Mouse (Mus musculus) stomach, postnatal 0 days (tissue): ENCODE measurements at regions not wholly inside any gene's neighbourhood (a gene's known extent, or its start where the extent isn't known, plus 50 kb on each side); places are given as distances from the start of the nearest gene placed in this dataset.
A peak's percentile ranks its signal among the peaks of the same experiment; 100 is the strongest.

Experiments used
- ATAC-seq: fragments of 200-750 bp; cut with Nextera tagmentation; 2 replicates; pipeline ENCODE4 v1.8.0; 2017; ENCODE audit not compliant: low FRiP score, low TSS enrichment
- DNase-seq: peaks from one replicate; pipeline ENCODE4 v3.0.0-alpha.2; 2016; ENCODE audit warnings: low spot score
- H3K27ac ChIP-seq: fragments of 300-500 bp; sonication (generic); replicated peaks from 2 replicates; pipeline ENCODE4 v1.5.1; 2014; ENCODE audit warnings: mild to moderate bottlenecking, control low read depth
- H3K27me3 ChIP-seq: fragments of 300-500 bp; sonication (generic); 2 replicates; pipeline ENCODE4 v1.6.1; 2014; ENCODE audit warnings: low read length; ENCODE audit not compliant: control insufficient read depth, insufficient read depth
- H3K36me3 ChIP-seq: fragments of 300-500 bp; sonication (generic); 2 replicates; pipeline ENCODE4 v1.6.1; 2014; ENCODE audit warnings: low read length, mixed read lengths; ENCODE audit not compliant: control insufficient read depth, insufficient read depth
- H3K4me1 ChIP-seq: fragments of 300-500 bp; sonication (generic); replicated peaks from 2 replicates; pipeline ENCODE4 v1.6.1; 2014; ENCODE audit warnings: antibody characterized with exemption; ENCODE audit not compliant: control insufficient read depth, insufficient read depth
- H3K4me2 ChIP-seq: fragments of 300-500 bp; sonication (generic); replicated peaks from 2 replicates; pipeline ENCODE4 v1.6.1; 2014; ENCODE audit warnings: low read depth, mild to moderate bottlenecking, control low read depth, moderate library complexity
- H3K4me3 ChIP-seq: fragments of 300-500 bp; sonication (generic); 2 replicates; pipeline ENCODE4 v1.5.1; 2014; ENCODE audit warnings: low read depth, low read length, control low read depth
- H3K9ac ChIP-seq: fragments of 300-500 bp; sonication (generic); 2 replicates; pipeline ENCODE4 v1.6.1; 2014; ENCODE audit warnings: mild to moderate bottlenecking, low read length, control low read depth, mixed read lengths
- H3K9me3 ChIP-seq: fragments of 300-500 bp; sonication (generic); 2 replicates; pipeline ENCODE4 v1.6.1; 2016; ENCODE audit warnings: low read length; ENCODE audit not compliant: control insufficient read depth
- CTCF ChIP-seq: IDR thresholded peaks from 2 replicates; pipeline ENCODE4 v1.5.1; 2016; ENCODE audit warnings: antibody characterized with exemption, low read depth, mild to moderate bottlenecking, moderate library complexity
- EP300 ChIP-seq: optimal IDR thresholded peaks from 2 replicates; pipeline ENCODE3; 2016; ENCODE audit warnings: antibody characterized with exemption
- WGBS: fragments of 180-500 bp; shearing (Covaris S2); extraction: QIAGEN DNeasy Blood & Tissue Kit; methylation state at CpG from one replicate; pipeline ENCODE4 v1.1.7; 2014; 5-methylcytosine and 5-hydroxymethylcytosine counted together

DNA sequence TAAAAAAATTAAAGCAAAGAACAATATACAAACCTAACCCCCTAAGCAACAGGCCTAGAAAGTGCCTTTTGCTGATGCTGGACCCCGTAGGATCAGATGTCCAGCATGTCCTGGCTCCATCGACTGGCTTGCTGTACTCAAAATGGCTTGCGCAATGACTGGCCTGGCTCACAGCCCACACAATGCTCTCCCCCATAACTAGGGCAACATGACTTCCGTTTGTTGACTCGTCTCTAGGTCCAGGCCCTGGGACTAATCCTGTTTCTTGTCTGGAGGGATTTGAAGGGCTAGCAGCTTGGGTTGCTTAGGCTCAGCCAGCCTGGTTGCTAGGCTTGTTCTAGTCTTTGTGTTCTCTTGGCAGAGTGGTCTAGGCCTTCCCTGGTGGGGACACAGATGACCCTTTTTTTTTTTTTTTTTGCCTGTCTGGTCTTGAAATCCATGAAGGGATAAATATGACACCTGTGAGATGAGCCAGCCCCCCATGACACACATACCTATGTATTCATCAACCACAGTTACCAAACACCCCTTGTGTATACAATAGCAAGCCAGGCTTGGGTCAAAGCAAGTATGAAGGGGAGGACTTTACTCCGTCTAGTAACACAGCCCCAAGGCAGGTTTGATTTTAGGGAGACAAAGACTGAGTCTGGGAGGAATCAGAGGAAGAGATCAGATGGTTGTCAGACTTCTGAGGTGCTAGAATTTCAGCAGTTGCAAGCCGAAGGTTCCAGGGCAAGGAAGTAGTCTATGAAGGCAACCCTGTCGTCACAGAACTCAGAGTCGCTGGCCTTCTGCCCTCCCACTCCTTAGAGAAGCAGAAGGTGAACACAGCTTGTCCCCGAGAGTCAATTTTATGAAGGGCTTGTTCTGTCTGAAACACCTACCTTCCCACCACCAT is 120.0 kb upstream of the Hes1 start:
- no peak overlapping the region for H3K4me2 ChIP-seq
- DNase-seq (peak; percentile 66), ATAC-seq (peak; percentile 31; the same call in 1 of the 2 replicates)
- H3K36me3 ChIP-seq = no peaks in the 10 kb centered on the region
- H3K9ac ChIP-seq = no peak overlapping the region
- H3K27ac ChIP-seq = peak overlapping the region; percentile 49; the same call in 1 of the 2 replicates
- no peak for TF ChIP-seq EP300
- TF ChIP-seq CTCF = no peak
- H3K9me3 ChIP-seq = no peaks in the 10 kb centered on the region
- 60% methylated on average over 10 of the region's 10 CpGs for WGBS
- H3K4me1 ChIP-seq = peaks cover 12% of the 10 kb centered on the region
- no peaks in the 10 kb centered on the region for H3K27me3 ChIP-seq
- no peak overlapping the region for H3K4me3 ChIP-seq

DNA sequence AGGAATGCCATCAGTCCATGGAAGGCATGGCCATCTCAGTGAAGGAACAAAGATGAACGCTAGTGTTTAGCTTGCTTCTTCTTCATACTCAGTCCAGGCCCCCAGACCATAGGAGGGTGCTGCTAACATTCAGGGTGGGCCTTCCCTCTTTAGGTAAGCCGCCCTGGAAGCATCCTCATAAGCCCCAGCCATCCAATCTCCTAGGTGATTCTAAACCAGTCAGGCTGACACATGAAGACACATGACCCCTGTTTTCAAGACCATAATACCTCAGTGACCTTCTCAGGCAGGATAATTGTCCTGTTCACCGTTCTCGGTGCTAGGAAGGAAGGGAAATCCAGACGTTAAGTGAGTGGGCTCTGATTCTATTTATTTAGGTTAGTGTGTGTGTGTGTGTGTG is 119.2 kb upstream of the Hes1 start:
- 75% methylated on average over 5 of the region's 5 CpGs for WGBS
- Histone ChIP-seq H3K4me3 (no peak overlapping the region), H3K4me2 (no peak overlapping the region), H3K36me3 (no peaks in the 10 kb centered on the region), H3K27ac (peak overlapping the region; percentile 96), H3K9me3 (no peaks in the 10 kb centered on the region), H3K4me1 (peaks cover 12% of the 10 kb centered on the region), H3K9ac (no peak overlapping the region), H3K27me3 (no peaks in the 10 kb centered on the region)
- TF ChIP-seq CTCF (no peak), EP300 (no peak)
- no peak for DNase-seq
- ATAC-seq = no peak

DNA sequence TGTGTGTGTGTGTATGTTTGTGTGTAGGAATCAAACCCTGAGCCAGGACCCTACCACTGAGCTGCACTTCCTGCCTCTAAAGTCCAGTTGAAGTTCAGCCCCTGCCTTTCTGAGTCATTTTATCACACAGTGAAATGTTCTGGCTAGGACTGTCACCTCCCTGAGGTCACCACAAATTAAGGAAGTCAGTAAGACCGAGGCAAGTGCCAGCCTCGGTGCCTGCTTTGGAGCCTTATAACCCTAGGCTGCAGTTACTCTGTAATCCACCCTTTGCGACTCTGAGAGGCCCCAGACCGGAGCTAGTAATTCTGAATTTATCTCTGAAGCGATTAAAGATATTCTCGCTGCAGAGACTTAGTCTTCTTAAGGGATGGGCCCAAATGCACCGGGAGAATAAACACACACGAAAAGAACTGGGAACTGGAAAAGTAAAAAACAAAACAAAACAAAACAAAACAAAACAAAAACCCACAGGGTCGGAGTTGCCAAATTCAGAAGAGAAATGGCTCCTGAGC is 118.8 kb upstream of the Hes1 start:
- DNase-seq (peak; percentile 21), ATAC-seq (peak; percentile 64)
- peak overlapping the region; percentile 61 for H3K4me2 ChIP-seq
- WGBS = 4% methylated on average over 9 of the region's 9 CpGs
- H3K27ac ChIP-seq = peak overlapping the region; percentile 96
- H3K4me1 ChIP-seq = peaks cover 12% of the 10 kb centered on the region
- no peaks in the 10 kb centered on the region for H3K27me3 ChIP-seq
- H3K9me3 ChIP-seq = no peaks in the 10 kb centered on the region
- no peak for TF ChIP-seq EP300
- TF ChIP-seq CTCF = no peak
- peak overlapping the region; percentile 63 for H3K9ac ChIP-seq
- peak overlapping the region; percentile 27 for H3K4me3 ChIP-seq
- no peaks in the 10 kb centered on the region for H3K36me3 ChIP-seq

DNA sequence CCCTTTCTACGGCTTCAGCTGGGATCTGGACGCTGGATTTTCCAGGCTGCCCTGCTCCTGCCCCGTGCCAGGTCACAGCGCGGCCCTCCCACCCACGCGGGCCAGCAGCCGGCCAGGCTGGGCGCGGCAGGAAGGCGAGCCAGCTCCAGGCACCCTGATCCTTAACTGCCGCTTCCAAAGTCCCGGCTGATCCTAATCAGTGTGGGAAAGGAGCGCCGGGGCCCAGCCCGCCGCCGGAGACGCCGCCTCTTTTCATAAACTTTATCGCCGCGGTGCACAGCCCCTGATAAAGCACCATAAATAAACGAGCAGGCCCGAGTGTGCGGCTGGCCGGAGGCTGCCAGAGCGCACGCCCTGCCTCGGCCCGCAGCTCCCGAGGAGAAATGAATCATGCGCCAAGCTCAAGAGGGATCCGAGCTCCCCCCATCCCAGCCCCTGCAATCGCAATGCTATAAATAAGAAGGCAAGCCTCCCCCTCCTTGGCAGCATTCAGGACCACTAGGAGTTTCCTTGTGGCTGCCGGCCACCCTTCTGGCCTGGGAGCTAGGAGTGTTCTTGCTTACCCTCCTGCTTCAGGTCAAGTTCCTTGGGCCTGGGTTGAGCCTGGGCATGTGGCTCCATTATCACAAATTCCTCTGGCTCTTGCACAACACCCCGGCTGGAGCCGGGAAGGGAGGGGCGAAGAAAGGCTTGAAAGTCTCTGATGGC is 118.1 kb upstream of the Hes1 start:
- peak; percentile 92 for ATAC-seq
- Histone ChIP-seq H3K4me2 (peak overlapping the region; percentile 61), H3K27me3 (no peaks in the 10 kb centered on the region), H3K36me3 (no peaks in the 10 kb centered on the region), H3K4me1 (peaks cover 12% of the 10 kb centered on the region), H3K9ac (peak overlapping the region; percentile 63), H3K27ac (peak overlapping the region; percentile 96), H3K9me3 (no peaks in the 10 kb centered on the region), H3K4me3 (peak overlapping the region; percentile 27)
- TF ChIP-seq CTCF (0 out of 2 replicates have a peak, but pooled peaks have one; percentile 25), EP300 (peak; percentile 88)
- under 1% methylated on average over 39 of the region's 39 CpGs for WGBS
- DNase-seq = peak; percentile 87

DNA sequence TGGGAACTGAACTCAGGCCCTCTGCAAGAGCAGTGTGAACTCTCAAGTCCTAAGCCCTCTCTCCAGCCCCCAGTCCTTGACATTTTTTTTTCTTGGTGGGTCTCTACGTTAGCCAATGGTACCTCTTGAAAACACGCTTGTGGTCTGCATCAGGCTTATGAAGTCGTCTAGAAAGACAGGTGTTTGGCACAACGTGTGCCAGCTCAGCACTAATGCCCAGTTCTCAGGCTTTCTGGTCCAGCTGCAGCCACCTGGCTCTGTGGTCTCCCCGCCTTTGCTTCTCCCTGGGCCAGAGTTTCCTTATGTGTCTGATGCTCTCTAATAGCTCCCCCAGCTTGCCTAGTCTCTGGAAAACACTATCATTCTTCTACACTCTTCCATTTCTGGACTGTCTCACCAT is 117.2 kb upstream of the Hes1 start:
- TF ChIP-seq EP300 (no peak), CTCF (no peak)
- no peaks in the 10 kb centered on the region for H3K9me3 ChIP-seq
- peaks cover 12% of the 10 kb centered on the region for H3K4me1 ChIP-seq
- WGBS = 67% methylated on average over 5 of the region's 5 CpGs
- no peaks in the 10 kb centered on the region for H3K27me3 ChIP-seq
- H3K27ac ChIP-seq = peak overlapping the region; percentile 45
- DNase-seq = no peak
- H3K4me2 ChIP-seq = 0 out of 2 replicates have a peak overlapping the region, but pooled peaks have one; percentile 61
- ATAC-seq = no peak
- no peaks in the 10 kb centered on the region for H3K36me3 ChIP-seq
- no peak overlapping the region for H3K4me3 ChIP-seq
- H3K9ac ChIP-seq = no peak overlapping the region
